In the genomic region with DNA sequence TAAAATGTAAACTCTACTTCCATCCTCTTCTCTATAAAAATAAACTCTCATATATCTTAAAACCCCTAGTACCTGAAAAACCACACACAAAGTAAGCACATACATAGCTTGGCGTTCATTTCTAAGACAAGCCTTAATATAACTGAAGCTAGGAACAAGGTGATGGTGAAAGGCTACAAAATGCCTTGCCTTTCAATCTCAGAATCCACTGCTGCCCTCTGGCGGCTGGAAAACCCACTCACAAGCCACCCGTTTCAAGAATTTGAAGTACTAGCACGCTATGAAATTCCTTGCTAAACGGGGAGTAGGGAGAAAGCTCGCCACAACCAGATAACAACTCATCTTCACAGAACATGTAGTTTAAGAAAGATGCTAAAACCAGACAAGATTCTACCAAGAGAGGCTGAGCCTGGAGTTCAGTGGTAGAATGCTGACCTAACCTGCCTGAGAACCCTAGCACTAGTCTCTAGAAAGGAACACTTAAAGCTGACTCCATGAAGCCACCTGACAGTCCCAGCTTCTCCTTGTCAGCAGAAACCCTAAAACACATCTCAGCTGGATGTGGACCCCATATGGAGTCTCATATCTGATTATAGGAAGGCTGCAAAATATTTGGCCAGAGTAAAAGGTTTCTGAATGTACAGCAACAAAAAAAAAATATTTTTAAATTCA, we compare ENCODE assay signal across 9 mouse cellular contexts. TPM values are rescaled to one million over a fixed set of nuclear protein-coding genes. Genes with fewer than 3 reads are reported as not detected.
A peak's percentile ranks its signal among the peaks of the same experiment; 100 is the strongest.
DNase-seq lines count a peak whose midpoint lies in the region; ATAC-seq and TF ChIP-seq lines count a peak whose summit lies in the region.
"Had no signal": no experiment of that assay in that cellular context is flagged by ENCODE, and none has a peak within 500 bp of the region (broad histone marks: within the 10 kb centered on the region; RNA-seq: fewer than 3 reads in every experiment).

No protein-coding gene starts in this region.

- WGBS in embryonic facial prominence, embryonic 11.5 days: 6% methylated on average over 6 of the region's 6 CpGs
- WGBS in liver, embryonic 14.5 days (ENCODE audit: insufficient replicate concordance): 3% methylated on average over 6 of the region's 6 CpGs
- WGBS in neural tube, embryonic 14.5 days: 4% methylated on average over 6 of the region's 6 CpGs

- ATAC-seq in embryonic facial prominence, embryonic 11.5 days (replicated peaks; ENCODE audit: insufficient number of reproducible peaks, low FRiP score, low TSS enrichment, low read depth): no peak
- no peak for ATAC-seq in liver, embryonic 14.5 days (ENCODE audit: insufficient read depth)
- ATAC-seq in neural tube, embryonic 14.5 days (ENCODE audit: low read depth): peak; percentile 65; the same call in 1 of the 2 replicates

- dilution Hi-C loops in CH12.LX (cut with MboI; ENCODE audit: extremely low pct_ligation_motif_present, extremely low pct_unique_long_range_greater_than_20kb, low sequenced_read_pairs): no loop called here

- H3K4me2 ChIP-seq in CH12.LX (ENCODE audit: insufficient read depth, low read depth, poor library complexity, severe bottlenecking): no peak overlapping the region
- no peak overlapping the region for H3K4me2 ChIP-seq in embryonic facial prominence, embryonic 11.5 days (ENCODE audit: low read depth, low read length)
- no peak overlapping the region for H3K4me2 ChIP-seq in liver, embryonic 14.5 days (ENCODE audit: low read depth)
- H3K4me2 ChIP-seq in neural tube, embryonic 14.5 days (ENCODE audit: low read depth, low read length): no peak overlapping the region; the same call in 1 of the 2 replicates
- H3K4me2 ChIP-seq: liver, embryonic 15.5 days had no signal

- peaks cover 5 to 27% of the 10 kb centered on the region in 2 experiments; a peak in 3 of 4 replicates for H3K4me1 ChIP-seq in CH12.LX (ENCODE audit: control insufficient read depth in 1 of 2, insufficient read depth in 2 of 2)
- no peaks in the 10 kb centered on the region for H3K4me1 ChIP-seq in embryonic facial prominence, embryonic 11.5 days (ENCODE audit: control insufficient read depth, insufficient read depth, low read length)
- H3K4me1 ChIP-seq in liver, embryonic 14.5 days (replicated peaks; ENCODE audit: control insufficient read depth in 2 of 2, insufficient read depth in 2 of 2, low read length in 1 of 2): no peaks in the 10 kb centered on the region
- H3K4me1 ChIP-seq in neural tube, embryonic 14.5 days (ENCODE audit: control insufficient read depth, insufficient read depth, low read length): no peaks in the 10 kb centered on the region
- H3K4me1 ChIP-seq: liver, embryonic 15.5 days had no signal

- H3K4me3 ChIP-seq in CH12.LX (replicated peaks in 1 of 3; ENCODE audit: low read depth in 2 of 3, low read length in 2 of 3, poor library complexity in 1 of 3): no peak overlapping the region
- H3K4me3 ChIP-seq in embryonic facial prominence, embryonic 11.5 days (ENCODE audit: low read depth, low read length): no peak overlapping the region
- no peak overlapping the region for H3K4me3 ChIP-seq in liver, embryonic 14.5 days (ENCODE audit: insufficient read depth in 1 of 2, low read depth in 2 of 2, low read length in 2 of 2)
- H3K4me3 ChIP-seq in neural tube, embryonic 14.5 days (ENCODE audit: low read depth, low read length): no peak overlapping the region
- H3K4me3 ChIP-seq: liver, embryonic 15.5 days had no signal

- no peak for TF ChIP-seq POLR2A in CH12.LX (IDR thresholded peaks at IDR 0.05; ENCODE audit: low read depth, low read length)

- no peaks in the 10 kb centered on the region; the same call in 1 of the 2 replicates for H3K79me2 ChIP-seq in CH12.LX (replicated peaks; ENCODE audit: control insufficient read depth, extremely low read depth, insufficient read depth, poor library complexity, severe bottlenecking)

- in situ Hi-C loops in CH12.LX (cut with MboI; ENCODE audit: low pct_ligation_motif_present, low pct_unique_long_range_greater_than_20kb, low sequenced_read_pairs): no loop called here

- peak; percentile 88 for TF ChIP-seq RAD21 in CH12.LX (IDR thresholded peaks at IDR 0.05; ENCODE audit: low read depth, low read length)

- H3K36me3 ChIP-seq in CH12.LX (replicated peaks in 1 of 2; ENCODE audit: control insufficient read depth in 1 of 2, insufficient read depth in 1 of 2, low read length in 1 of 2): peaks cover 6 to 17% of the 10 kb centered on the region in 2 experiments
- H3K36me3 ChIP-seq in embryonic facial prominence, embryonic 11.5 days (replicated peaks; ENCODE audit: control insufficient read depth, insufficient read depth, low read depth, low read length): no peaks in the 10 kb centered on the region
- H3K36me3 ChIP-seq in liver, embryonic 14.5 days (replicated peaks; ENCODE audit: control insufficient read depth, insufficient read depth, low read depth): no peaks in the 10 kb centered on the region
- H3K36me3 ChIP-seq in neural tube, embryonic 14.5 days (ENCODE audit: control insufficient read depth, insufficient read depth, low read length): 0 out of 2 replicates have a peak, but pooled peaks cover 3% of the 10 kb centered on the region
- H3K36me3 ChIP-seq: liver, embryonic 15.5 days had no signal

- peak; percentile 76 to 93 for TF ChIP-seq CTCF in CH12.LX (conservative IDR thresholded peaks at IDR 0.05 in 1 of 2, IDR thresholded peaks at IDR 0.05 in 1 of 2; ENCODE audit: low read depth in 2 of 2, low read length in 2 of 2)
- TF ChIP-seq CTCF in liver, embryonic 14.5 days (IDR thresholded peaks at IDR 0.05; ENCODE audit: low read depth): peak; percentile 75

- no peak overlapping the region for H3K27ac ChIP-seq in CH12.LX (ENCODE audit: insufficient read depth, low read depth)
- H3K27ac ChIP-seq in embryonic facial prominence, embryonic 11.5 days (replicated peaks; ENCODE audit: low read depth, low read length): no peak overlapping the region
- no peak overlapping the region for H3K27ac ChIP-seq in liver, embryonic 14.5 days
- H3K27ac ChIP-seq in neural tube, embryonic 14.5 days (ENCODE audit: low read depth, low read length): no peak overlapping the region
- H3K27ac ChIP-seq: liver, embryonic 15.5 days had no signal

- no peaks in the 10 kb centered on the region for H3K27me3 ChIP-seq in CH12.LX (replicated peaks)
- no peaks in the 10 kb centered on the region for H3K27me3 ChIP-seq in embryonic facial prominence, embryonic 11.5 days (ENCODE audit: control insufficient read depth, insufficient read depth, low read length)
- no peaks in the 10 kb centered on the region for H3K27me3 ChIP-seq in liver, embryonic 14.5 days (ENCODE audit: control insufficient read depth, insufficient read depth, low read length)
- H3K27me3 ChIP-seq in neural tube, embryonic 14.5 days (ENCODE audit: control insufficient read depth, insufficient read depth, low read length): no peaks in the 10 kb centered on the region
- H3K27me3 ChIP-seq: liver, embryonic 15.5 days had no signal

- DNase-seq in CH12.LX (ENCODE audit: extremely low read depth): peak; percentile 83
- DNase-seq in adrenal gland, postnatal 36 days: peak; percentile 74 to 81
- peak; percentile 86 for DNase-seq in embryonic facial prominence, embryonic 11.5 days (ENCODE audit: low spot score)
- DNase-seq in heart, adult 8-10 months (ENCODE audit: low spot score): peak; percentile 36
- peak; percentile 72 for DNase-seq in kidney, postnatal 14 days
- DNase-seq in liver, embryonic 14.5 days (ENCODE audit: low read depth in 3 of 3, low spot score in 3 of 3): peak; percentile 13 to 19 (median 16)
- peak; percentile 66 for DNase-seq in thymus, postnatal 14 days

- no peak for TF ChIP-seq EP300 in CH12.LX (IDR thresholded peaks at IDR 0.05; ENCODE audit: low read length)
- TF ChIP-seq EP300 in liver, embryonic 14.5 days (IDR thresholded peaks at IDR 0.05; ENCODE audit: low read depth): no peak

- no peak overlapping the region for H3K9ac ChIP-seq in CH12.LX (ENCODE audit: insufficient read depth, low read depth)
- H3K9ac ChIP-seq in embryonic facial prominence, embryonic 11.5 days (replicated peaks; ENCODE audit: low read length): no peak overlapping the region
- H3K9ac ChIP-seq in liver, embryonic 14.5 days (replicated peaks): no peak overlapping the region
- H3K9ac ChIP-seq in neural tube, embryonic 14.5 days (replicated peaks; ENCODE audit: low read depth, low read length): no peak overlapping the region
- H3K9ac ChIP-seq: liver, embryonic 15.5 days had no signal

- H3K9me3 ChIP-seq in CH12.LX (replicated peaks; ENCODE audit: low read length): no peaks in the 10 kb centered on the region
- no peaks in the 10 kb centered on the region for H3K9me3 ChIP-seq in embryonic facial prominence, embryonic 11.5 days (replicated peaks; ENCODE audit: control insufficient read depth, low read length)
- no peaks in the 10 kb centered on the region for H3K9me3 ChIP-seq in liver, embryonic 14.5 days (ENCODE audit: control insufficient read depth, low read length)
- no peaks in the 10 kb centered on the region for H3K9me3 ChIP-seq in neural tube, embryonic 14.5 days (ENCODE audit: control insufficient read depth, low read length)
- H3K9me3 ChIP-seq: liver, embryonic 15.5 days had no signal

TF ChIP-seq in CH12.LX, 34 proteins besides CTCF, POLR2A, EP300 and RAD21 (continues in another document):
- TF ChIP-seq ZMIZ1 (IDR thresholded peaks at IDR 0.05; ENCODE audit: low read depth, low read length) (no peak), IRF4 (IDR thresholded peaks at IDR 0.05; ENCODE audit: low read depth, low read length) (no peak; the same call in 1 of the 2 replicates), MYC (IDR thresholded peaks at IDR 0.05; ENCODE audit: low read depth, low read length) (peak; percentile 50; the same call in 1 of the 2 replicates)

RNA-seq across cellular contexts. Expression of gene Utp18, which starts 29.1 kb away (rescaled TPM):
- total RNA-seq in CH12.LX (2012; rRNA removed) (61.8 and 76.0 TPM in 2 replicates), CH12.LX (2014; rRNA removed) (132 and 153 TPM in 2 replicates)
- 93.9 and 117 TPM in 2 replicates for polyA plus RNA-seq in CH12.LX (2012; ENCODE audit: insufficient read length, low read depth)
- total RNA-seq in adrenal gland, postnatal 36 days (2021): 10 to 100 TPM; 24.3 to 25.5 TPM
- 49.2 and 53.0 TPM in 2 replicates for polyA plus RNA-seq in embryonic facial prominence, embryonic 11.5 days (2014; fragmentation: Nextera tagmentation; extraction: Ambion mirVana)
- total RNA-seq in heart, adult 8-10 months (2022): 1 to 10 TPM; 8.4 to 9.0 (median 8.8) TPM
- polyA plus RNA-seq in liver, embryonic 14.5 days (2012; rRNA removed): 5.6 and 11.0 TPM in 2 replicates
- polyA plus RNA-seq in liver, embryonic 14.5 days (2014; fragmentation: Nextera tagmentation; extraction: Ambion mirVana): 16.2 and 18.2 TPM in 2 replicates
- 33.1 and 34.5 TPM in 2 replicates for polyA plus RNA-seq in neural tube, embryonic 14.5 days (2014; fragmentation: Nextera tagmentation; extraction: Ambion mirVana)

RNA-seq across cellular contexts. Expression of gene Mbtd1, which starts 29.2 kb away (rescaled TPM):
- total RNA-seq in CH12.LX (2012; rRNA removed) (19.9 TPM in 2 replicates), CH12.LX (2014; rRNA removed) (20.5 and 21.5 TPM in 2 replicates)
- polyA plus RNA-seq in CH12.LX (2012; ENCODE audit: insufficient read length, low read depth): 46.5 and 50.1 TPM in 2 replicates
- total RNA-seq in adrenal gland, postnatal 36 days (2021): 10 to 100 TPM; 24.6 to 32.5 TPM
- 29.1 and 31.3 TPM in 2 replicates for polyA plus RNA-seq in embryonic facial prominence, embryonic 11.5 days (2014; fragmentation: Nextera tagmentation; extraction: Ambion mirVana)
- total RNA-seq in heart, adult 8-10 months (2022): 10 to 100 TPM; 10.5 to 14.3 (median 12.4) TPM
- 4.0 and 5.8 TPM in 2 replicates for polyA plus RNA-seq in liver, embryonic 14.5 days (2012; rRNA removed)
- 3.7 and 3.9 TPM in 2 replicates for polyA plus RNA-seq in liver, embryonic 14.5 days (2014; fragmentation: Nextera tagmentation; extraction: Ambion mirVana)
- 24.6 and 25.0 TPM in 2 replicates for polyA plus RNA-seq in neural tube, embryonic 14.5 days (2014; fragmentation: Nextera tagmentation; extraction: Ambion mirVana)

Comparison
In these comparisons a context has a peak if more than half of its experiments do, and no peak if none do; other contexts are left out.
1. DNase-seq: peak in every context shown above with its lines; median percentile 86 in embryonic facial prominence, embryonic 11.5 days; 83 in CH12.LX; 78 in adrenal gland, postnatal 36 days; 72 in kidney, postnatal 14 days; 66 in thymus, postnatal 14 days; 36 in heart, adult 8-10 months; 16 in liver, embryonic 14.5 days.